In genomic region chr2:167760681-167761403, GRCm38 (mm10) we compare ENCODE assay signal across 13 mouse cellular contexts.
DNase-seq lines count a peak whose midpoint lies in the region; ATAC-seq and TF ChIP-seq lines count a peak whose summit lies in the region.
"Had no signal": no experiment of that assay in that cellular context is flagged by ENCODE, and none has a peak within 500 bp of the region (broad histone marks: within the 10 kb centered on the region; RNA-seq: fewer than 3 reads in every experiment).

No protein-coding gene starts in this region.

- H3K27me3 ChIP-seq in liver, adult 2 months (ENCODE audit: control insufficient read depth, insufficient read depth, low read length), result no peaks in the 10 kb centered on the region
- no peaks in the 10 kb centered on the region for H3K27me3 ChIP-seq in liver, embryonic 12.5 days (replicated peaks)
- H3K27me3 ChIP-seq in liver, embryonic 16.5 days (ENCODE audit: control insufficient read depth, insufficient read depth, low read depth, low read length), result no peaks in the 10 kb centered on the region
- no peaks in the 10 kb centered on the region for H3K27me3 ChIP-seq in midbrain, embryonic 11.5 days (ENCODE audit: control insufficient read depth, insufficient read depth, low read length)
- H3K27me3 ChIP-seq: forebrain, embryonic 15.5 days; heart, embryonic 15.5 days; midbrain, embryonic 12.5 days had no signal

- TF ChIP-seq POLR2A in liver, adult 2 months (IDR thresholded peaks at IDR 0.05; ENCODE audit: extremely low read depth, insufficient read depth, low read length), result no peak

- no peak overlapping the region for H3K4me2 ChIP-seq in liver, embryonic 12.5 days
- H3K4me2 ChIP-seq in liver, embryonic 16.5 days (ENCODE audit: low read depth, low read length), result no peak overlapping the region
- no peak overlapping the region for H3K4me2 ChIP-seq in midbrain, embryonic 11.5 days
- H3K4me2 ChIP-seq: forebrain, embryonic 15.5 days; heart, embryonic 15.5 days; midbrain, embryonic 12.5 days had no signal

- WGBS in liver, adult 2 months, result 81% methylated on average over 13 of the region's 13 CpGs
- 66% methylated on average over 13 of the region's 13 CpGs for WGBS in liver, embryonic 12.5 days (ENCODE audit: insufficient replicate concordance)
- 73% methylated on average over 13 of the region's 13 CpGs for WGBS in liver, embryonic 16.5 days (ENCODE audit: insufficient replicate concordance)
- WGBS in midbrain, embryonic 11.5 days, result 76% methylated on average over 13 of the region's 13 CpGs

- no peak for TF ChIP-seq CTCF in liver, adult 2 months (IDR thresholded peaks at IDR 0.05; ENCODE audit: low read depth, low read length)

- H3K27ac ChIP-seq in liver, adult 2 months (replicated peaks; ENCODE audit: insufficient read depth, low read depth, low read length), result peak overlapping the region; percentile 88
- H3K27ac ChIP-seq in liver, embryonic 12.5 days, result no peak overlapping the region; the same call in 1 of the 2 replicates
- peak overlapping the region; percentile 37 for H3K27ac ChIP-seq in liver, embryonic 16.5 days (ENCODE audit: low read length)
- H3K27ac ChIP-seq in midbrain, embryonic 11.5 days (ENCODE audit: low read depth, low read length), result no peak overlapping the region
- H3K27ac ChIP-seq: forebrain, embryonic 15.5 days; midbrain, embryonic 12.5 days had no signal

- peaks cover 34% of the 10 kb centered on the region for H3K4me1 ChIP-seq in liver, adult 2 months (ENCODE audit: control insufficient read depth, insufficient read depth, low read length)
- H3K4me1 ChIP-seq in liver, embryonic 12.5 days, result peaks cover 67% of the 10 kb centered on the region
- H3K4me1 ChIP-seq in liver, embryonic 16.5 days (ENCODE audit: control insufficient read depth, low read depth, low read length), result peaks cover 33% of the 10 kb centered on the region
- peaks cover 2% of the 10 kb centered on the region; the same call in 1 of the 2 replicates for H3K4me1 ChIP-seq in midbrain, embryonic 11.5 days (ENCODE audit: control insufficient read depth, insufficient read depth, low read length)

- peak overlapping the region; percentile 49 for H3K9ac ChIP-seq in liver, adult 2 months (ENCODE audit: low read depth, low read length)
- H3K9ac ChIP-seq in liver, embryonic 12.5 days, result no peak overlapping the region
- H3K9ac ChIP-seq in liver, embryonic 16.5 days (ENCODE audit: low read depth, low read length), result no peak overlapping the region
- H3K9ac ChIP-seq in midbrain, embryonic 11.5 days (ENCODE audit: low read length), result no peak overlapping the region
- H3K9ac ChIP-seq: forebrain, embryonic 15.5 days; heart, embryonic 15.5 days; midbrain, embryonic 12.5 days had no signal

- H3K4me3 ChIP-seq in liver, adult 2 months (ENCODE audit: insufficient read depth, low read depth, low read length), result no peak overlapping the region
- H3K4me3 ChIP-seq in liver, embryonic 12.5 days, result no peak overlapping the region
- H3K4me3 ChIP-seq in liver, embryonic 16.5 days (ENCODE audit: low read depth, low read length), result no peak overlapping the region
- no peak overlapping the region for H3K4me3 ChIP-seq in midbrain, embryonic 11.5 days (ENCODE audit: low read depth, low read length)
- H3K4me3 ChIP-seq: forebrain, embryonic 15.5 days; heart, embryonic 15.5 days; midbrain, embryonic 12.5 days had no signal

- peak; percentile 77 for DNase-seq in gastrocnemius, adult 18-20 months (ENCODE audit: low spot score)
- no peak for DNase-seq in gastrocnemius, postnatal 4 days (ENCODE audit: low spot score in 2 of 2)
- no peak for DNase-seq in liver, adult 2 months (ENCODE audit: extremely low read depth, low read depth, low spot score)
- DNase-seq in NIH3T3 (ENCODE audit: low read depth), result peak; percentile 68
- no peak for DNase-seq in midbrain, embryonic 11.5 days (ENCODE audit: low spot score, missing footprints)
- DNase-seq: kidney, adult 8-10 months; left cerebral cortex, postnatal 4 days had no signal

- no peaks in the 10 kb centered on the region for H3K36me3 ChIP-seq in liver, adult 2 months (ENCODE audit: control insufficient read depth, insufficient read depth, low read length)
- H3K36me3 ChIP-seq in liver, embryonic 12.5 days, result no peaks in the 10 kb centered on the region
- no peaks in the 10 kb centered on the region for H3K36me3 ChIP-seq in liver, embryonic 16.5 days (ENCODE audit: control insufficient read depth, insufficient read depth)
- H3K36me3 ChIP-seq in midbrain, embryonic 11.5 days (ENCODE audit: control insufficient read depth, insufficient read depth, low read length), result no peaks in the 10 kb centered on the region
- H3K36me3 ChIP-seq: forebrain, embryonic 15.5 days; heart, embryonic 15.5 days; midbrain, embryonic 12.5 days had no signal

- no peaks in the 10 kb centered on the region for H3K9me3 ChIP-seq in liver, embryonic 12.5 days (replicated peaks)
- H3K9me3 ChIP-seq in liver, embryonic 16.5 days (replicated peaks; ENCODE audit: control insufficient read depth, low read length), result no peaks in the 10 kb centered on the region
- no peaks in the 10 kb centered on the region for H3K9me3 ChIP-seq in midbrain, embryonic 11.5 days (ENCODE audit: control insufficient read depth, low read length)
- H3K9me3 ChIP-seq: forebrain, embryonic 15.5 days; heart, embryonic 15.5 days; midbrain, embryonic 12.5 days had no signal

- H3K79me2 ChIP-seq in liver, adult 2 months (ENCODE audit: control insufficient read depth, insufficient read depth, low read length), result no peaks in the 10 kb centered on the region

- no peak for ATAC-seq in liver, embryonic 12.5 days
- no peak for ATAC-seq in liver, embryonic 16.5 days (ENCODE audit: low read depth)
- no peak for ATAC-seq in erythroid progenitor cell, adult 5-6 weeks (replicated peaks; ENCODE audit: low FRiP score, poor library complexity, severe bottlenecking)
- ATAC-seq in midbrain, embryonic 11.5 days (ENCODE audit: low FRiP score), result no peak
- ATAC-seq: forebrain, embryonic 15.5 days had no signal

Comparison
In these comparisons a context has a peak if more than half of its experiments do, and no peak if none do; other contexts are left out.
1. DNase-seq: peak in gastrocnemius, adult 18-20 months (single experiment) and NIH3T3 (single experiment); none in gastrocnemius, postnatal 4 days (0 of 2), liver, adult 2 months (single experiment) and midbrain, embryonic 11.5 days (single experiment).
2. H3K27ac ChIP-seq: peak in liver, adult 2 months (single experiment) and liver, embryonic 16.5 days (single experiment); none in liver, embryonic 12.5 days (single experiment) and midbrain, embryonic 11.5 days (single experiment).